Mouse (Mus musculus): ENCODE results near the gene Casz1.

Casz1 gene

GRCm38 (mm10) chr4:148844921-148845320 is 40.7 kb downstream of the Casz1 start:
- no peak for DNase-seq (ENCODE audit: low read depth, low spot score)

GRCm38 (mm10) chr4:148846203-148846602 is 42.0 kb downstream of the Casz1 start:
- no peak for DNase-seq (ENCODE audit: low read depth, low spot score)

- DNase-seq (ENCODE audit: low read depth, low spot score): no peak
These were observed 42.5 kb downstream of the Casz1 start for GRCm38 (mm10) chr4:148846724-148847123.

GRCm38 (mm10) chr4:148847636-148848035 is 43.4 kb downstream of the Casz1 start:
- no peak for DNase-seq (ENCODE audit: low read depth, low spot score)

GRCm38 (mm10) chr4:148849437-148849836 is 45.2 kb downstream of the Casz1 start:
- DNase-seq (ENCODE audit: low read depth, low spot score): no peak

GRCm38 (mm10) chr4:148853057-148853456 is 48.8 kb downstream of the Casz1 start:
- DNase-seq (ENCODE audit: low read depth, low spot score): no peak

- DNase-seq (ENCODE audit: low read depth, low spot score): no peak
These were observed 49.9 kb downstream of the Casz1 start for GRCm38 (mm10) chr4:148854093-148854492.

- DNase-seq (ENCODE audit: low read depth, low spot score): no peak
These were observed 51.3 kb downstream of the Casz1 start for GRCm38 (mm10) chr4:148855527-148855926.

GRCm38 (mm10) chr4:148856216-148856615 is 52.0 kb downstream of the Casz1 start:
- no peak for DNase-seq (ENCODE audit: low read depth, low spot score)

- no peak for DNase-seq (ENCODE audit: low read depth, low spot score)
These were observed 53.3 kb downstream of the Casz1 start for GRCm38 (mm10) chr4:148857398-148858084.

- no peak for DNase-seq (ENCODE audit: low read depth, low spot score)
These were observed 54.0 kb downstream of the Casz1 start for GRCm38 (mm10) chr4:148858194-148858593.

- DNase-seq (ENCODE audit: low read depth, low spot score): no peak
These were observed 55.2 kb downstream of the Casz1 start for GRCm38 (mm10) chr4:148859415-148859814.

- no peak for DNase-seq (ENCODE audit: low read depth, low spot score)
These were observed 55.8 kb downstream of the Casz1 start for GRCm38 (mm10) chr4:148859906-148860491.

GRCm38 (mm10) chr4:148860636-148861035 is 56.4 kb downstream of the Casz1 start:
- DNase-seq (ENCODE audit: low read depth, low spot score): no peak

GRCm38 (mm10) chr4:148866812-148867470 is 62.7 kb downstream of the Casz1 start:
- DNase-seq (ENCODE audit: low read depth, low spot score): no peak

GRCm38 (mm10) chr4:148867721-148868397 is 63.6 kb downstream of the Casz1 start:
- no peak for DNase-seq (ENCODE audit: low read depth, low spot score)

GRCm38 (mm10) chr4:148869566-148869965 is 65.3 kb downstream of the Casz1 start:
- DNase-seq (ENCODE audit: low read depth, low spot score): no peak

GRCm38 (mm10) chr4:148870496-148870895 is 66.3 kb downstream of the Casz1 start:
- DNase-seq (ENCODE audit: low read depth, low spot score): no peak

- no peak for DNase-seq (ENCODE audit: low read depth, low spot score)
These were observed 67.6 kb downstream of the Casz1 start for GRCm38 (mm10) chr4:148871751-148872334.

GRCm38 (mm10) chr4:148872372-148872771 is 68.1 kb downstream of the Casz1 start:
- no peak for DNase-seq (ENCODE audit: low read depth, low spot score)

GRCm38 (mm10) chr4:148872783-148873182 is 68.6 kb downstream of the Casz1 start:
- no peak for DNase-seq (ENCODE audit: low read depth, low spot score)

- DNase-seq (ENCODE audit: low read depth, low spot score): no peak
These were observed 71.9 kb downstream of the Casz1 start for GRCm38 (mm10) chr4:148876166-148876565.
